Mouse (Mus musculus) MEL (cell line): ENCODE measurements around the gene Slc22a13.

Experiments used
- CTCF ChIP-seq, 3 experiments: IDR thresholded peaks in 2 of 3; conservative IDR thresholded peaks in 1 of 3; 2 replicates each; pipeline ENCODE4 v1.5.1; 2011 to 2012; ENCODE audit warnings: low read length in 3 of 3, low read depth in 2 of 3, mild to moderate bottlenecking in 2 of 3, improper control_type of control experiment in 1 of 3, inconsistent platforms in 1 of 3, mixed read lengths in 1 of 3, moderate library complexity in 1 of 3; ENCODE audit not compliant: control insufficient read depth in 1 of 3, insufficient read depth in 1 of 3, poor library complexity in 1 of 3, severe bottlenecking in 1 of 3
- ELF1 ChIP-seq: IDR thresholded peaks from 2 replicates; pipeline ENCODE4 v1.6.1; 2014; ENCODE audit warnings: low read depth, mild to moderate bottlenecking, inconsistent platforms, low read length, improper control_type of control experiment, moderate library complexity
- EP300 ChIP-seq, 2 experiments: IDR thresholded peaks; 2 replicates each; pipeline ENCODE4 v1.6.1; 2011; ENCODE audit warnings: improper control_type of control experiment in 2 of 2, low read length in 2 of 2, low read depth in 1 of 2, mild to moderate bottlenecking in 1 of 2
- GABPA ChIP-seq: IDR thresholded peaks from 2 replicates; pipeline ENCODE4 v1.6.1; 2012; ENCODE audit warnings: low read depth, mild to moderate bottlenecking, inconsistent platforms, low read length, improper control_type of control experiment, moderate library complexity
- GATA1 ChIP-seq: IDR thresholded peaks from 2 replicates; pipeline ENCODE4 v1.6.1; 2011; ENCODE audit warnings: low read depth, low read length, improper control_type of control experiment
- MYB ChIP-seq: IDR thresholded peaks from 2 replicates; pipeline ENCODE4 v1.6.1; 2011; ENCODE audit warnings: mild to moderate bottlenecking, low read depth, low read length, improper control_type of control experiment
- NRF1 ChIP-seq: IDR thresholded peaks from 2 replicates; pipeline ENCODE4 v1.6.1; 2014; ENCODE audit warnings: low read depth, mild to moderate bottlenecking, inconsistent platforms, low read length, improper control_type of control experiment, moderate library complexity; ENCODE audit not compliant: poor library complexity, insufficient read depth, severe bottlenecking
- POLR2A ChIP-seq, 2 experiments: IDR thresholded peaks; 2 replicates each; pipeline ENCODE4 v1.6.1; 2011 to 2012; ENCODE audit warnings: low read length in 2 of 2, mild to moderate bottlenecking in 2 of 2, control low read depth in 1 of 2, improper control_type of control experiment in 1 of 2, low read depth in 1 of 2, moderate library complexity in 1 of 2; ENCODE audit not compliant: control insufficient read depth in 1 of 2, insufficient read depth in 1 of 2, poor library complexity in 1 of 2
- POLR2AphosphoS2 ChIP-seq: IDR thresholded peaks from 2 replicates; pipeline ENCODE4 v1.6.1; 2011; ENCODE audit warnings: low read length, improper control_type of control experiment
- SMC3 ChIP-seq: IDR thresholded peaks from 2 replicates; pipeline ENCODE4 v1.6.1; 2011; ENCODE audit warnings: low read depth, low read length, improper control_type of control experiment
- ZKSCAN1 ChIP-seq: IDR thresholded peaks from 2 replicates; pipeline ENCODE4 v1.6.1; 2012; ENCODE audit warnings: low read depth, mild to moderate bottlenecking, inconsistent platforms, low read length, improper control_type of control experiment, moderate library complexity

DNA sequence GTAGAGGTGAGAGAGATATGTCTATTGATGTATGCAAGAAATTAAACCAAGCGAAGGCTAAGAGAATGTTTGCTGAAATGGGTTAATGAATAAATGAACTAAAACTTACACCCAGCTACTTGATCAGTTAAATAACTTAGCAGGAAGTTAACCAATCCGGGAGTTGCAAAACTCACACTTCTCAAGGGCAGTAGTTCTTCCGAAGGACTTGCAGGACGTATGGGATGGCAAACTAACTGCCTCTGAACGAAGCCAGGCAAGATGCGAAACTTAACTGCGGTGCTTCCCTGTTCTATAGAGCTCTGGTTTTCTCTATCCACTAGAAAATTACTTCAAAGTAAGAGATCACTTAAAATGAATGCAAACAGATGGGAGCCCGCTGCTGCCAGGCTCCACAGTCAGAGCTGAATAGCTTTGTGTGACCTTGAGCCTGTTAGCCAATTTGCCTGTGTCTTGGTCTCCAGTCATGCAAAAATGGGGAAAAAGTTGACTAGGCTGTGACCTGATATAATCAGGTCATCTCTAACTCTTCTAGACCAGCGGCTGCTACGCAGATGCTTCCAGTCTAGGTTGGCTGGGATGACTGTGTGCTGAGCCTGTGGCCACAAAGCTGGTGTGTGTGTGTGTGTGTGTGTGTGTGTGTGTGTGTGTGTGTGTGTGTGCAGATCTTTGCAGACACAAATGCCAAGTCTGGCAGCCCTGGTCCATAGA lies 9.6 kb downstream of the Slc22a13 start:
- TF ChIP-seq CTCF (IDR thresholded peaks at IDR 0.05 in 2 of 3, conservative IDR thresholded peaks at IDR 0.05 in 1 of 3; ENCODE audit: control insufficient read depth in 1 of 3, insufficient read depth in 1 of 3, low read depth in 2 of 3, low read length in 3 of 3, poor library complexity in 1 of 3, severe bottlenecking in 1 of 3) (no peak), POLR2A (IDR thresholded peaks at IDR 0.05; ENCODE audit: control insufficient read depth in 1 of 2, insufficient read depth in 1 of 2, low read depth in 1 of 2, low read length in 2 of 2, poor library complexity in 1 of 2) (no peak), EP300 (IDR thresholded peaks at IDR 0.05; ENCODE audit: low read depth in 1 of 2, low read length in 2 of 2) (no peak), GATA1 (no peak), POLR2AphosphoS2 (no peak), SMC3 (no peak), MYB (no peak), ELF1 (no peak), GABPA (no peak), ZKSCAN1 (no peak), NRF1 (no peak)
